Mouse (Mus musculus): ENCODE measurements around the gene Pdx1. TPM values are rescaled to one million over a fixed set of nuclear protein-coding genes. Genes with fewer than 3 reads are reported as not detected.

Pdx1 gene
- polyA plus RNA-seq, 1 experiment = not detected

- peaks cover 23% of the 10 kb centered on the region for H3K27me3 ChIP-seq (ENCODE audit: control insufficient read depth, insufficient read depth, insufficient read length)
- no peak overlapping the region for H3ac ChIP-seq (ENCODE audit: control insufficient read depth, insufficient read length)
- no peaks in the 10 kb centered on the region for H3K36me3 ChIP-seq (ENCODE audit: control insufficient read depth, insufficient read depth)
- TF ChIP-seq POLR2A (IDR thresholded peaks at IDR 0.05; ENCODE audit: insufficient read length, low read depth) (no peak), CEBPB (IDR thresholded peaks at IDR 0.05; ENCODE audit: insufficient read depth, poor library complexity, severe bottlenecking) (no peak), USF1 (IDR thresholded peaks at IDR 0.05; ENCODE audit: low read depth) (no peak), MAX (IDR thresholded peaks at IDR 0.05; ENCODE audit: low read depth) (no peak), SRF (IDR thresholded peaks at IDR 0.05; ENCODE audit: control insufficient read depth, insufficient read length, low read depth) (no peak), TCF12 (IDR thresholded peaks at IDR 0.05; ENCODE audit: insufficient read depth, poor library complexity, severe bottlenecking) (no peak), E2F4 (IDR thresholded peaks at IDR 0.05; ENCODE audit: insufficient read depth) (no peak), MYOG (IDR thresholded peaks at IDR 0.05; ENCODE audit: control insufficient read depth in 1 of 3, insufficient read depth in 1 of 3, insufficient read length in 2 of 3, low read depth in 2 of 3) (no peak), REST (IDR thresholded peaks at IDR 0.05; ENCODE audit: insufficient read depth, insufficient read length) (no peak), POLR2AphosphoS2 (IDR thresholded peaks at IDR 0.05; ENCODE audit: insufficient read length, low read depth) (no peak)
- no peak overlapping the region for H3K4me3 ChIP-seq
- H3K4me2 ChIP-seq (ENCODE audit: low read depth) = peak overlapping the region; percentile 57
- H3K79me2 ChIP-seq (ENCODE audit: control insufficient read depth, insufficient read depth) = no peaks in the 10 kb centered on the region
Observed at GRCm38 (mm10) chr5:147315432-147316075, 45.8 kb downstream of the Pdx1 start.

- H3ac ChIP-seq (ENCODE audit: control insufficient read depth, insufficient read length) = no peak overlapping the region
- H3K36me3 ChIP-seq (ENCODE audit: control insufficient read depth, insufficient read depth) = no peaks in the 10 kb centered on the region
- H3K79me2 ChIP-seq (ENCODE audit: control insufficient read depth, insufficient read depth) = no peaks in the 10 kb centered on the region
- H3K4me2 ChIP-seq (ENCODE audit: low read depth) = no peak overlapping the region
- TF ChIP-seq TCF12 (IDR thresholded peaks at IDR 0.05; ENCODE audit: insufficient read depth, poor library complexity, severe bottlenecking) (no peak), POLR2AphosphoS2 (IDR thresholded peaks at IDR 0.05; ENCODE audit: insufficient read length, low read depth) (no peak), SRF (IDR thresholded peaks at IDR 0.05; ENCODE audit: control insufficient read depth, insufficient read length, low read depth) (no peak), MAX (IDR thresholded peaks at IDR 0.05; ENCODE audit: low read depth) (no peak), REST (IDR thresholded peaks at IDR 0.05; ENCODE audit: insufficient read depth, insufficient read length) (no peak), E2F4 (IDR thresholded peaks at IDR 0.05; ENCODE audit: insufficient read depth) (no peak), MYOD1 (IDR thresholded peaks at IDR 0.05; ENCODE audit: control insufficient read depth in 1 of 3, insufficient read length in 2 of 3, low read depth in 2 of 3) (no peak), MYOG (IDR thresholded peaks at IDR 0.05; ENCODE audit: control insufficient read depth in 1 of 3, insufficient read depth in 1 of 3, insufficient read length in 2 of 3, low read depth in 2 of 3) (no peak), TCF3 (IDR thresholded peaks at IDR 0.05; ENCODE audit: insufficient read length, low read depth) (no peak), POLR2A (IDR thresholded peaks at IDR 0.05; ENCODE audit: insufficient read length, low read depth) (no peak)
- peaks cover 32% of the 10 kb centered on the region for H3K27me3 ChIP-seq (ENCODE audit: control insufficient read depth, insufficient read depth, insufficient read length)
- no peak overlapping the region for H3K4me3 ChIP-seq
Observed at GRCm38 (mm10) chr5:147317321-147317720, 47.6 kb downstream of the Pdx1 start.

DNA sequence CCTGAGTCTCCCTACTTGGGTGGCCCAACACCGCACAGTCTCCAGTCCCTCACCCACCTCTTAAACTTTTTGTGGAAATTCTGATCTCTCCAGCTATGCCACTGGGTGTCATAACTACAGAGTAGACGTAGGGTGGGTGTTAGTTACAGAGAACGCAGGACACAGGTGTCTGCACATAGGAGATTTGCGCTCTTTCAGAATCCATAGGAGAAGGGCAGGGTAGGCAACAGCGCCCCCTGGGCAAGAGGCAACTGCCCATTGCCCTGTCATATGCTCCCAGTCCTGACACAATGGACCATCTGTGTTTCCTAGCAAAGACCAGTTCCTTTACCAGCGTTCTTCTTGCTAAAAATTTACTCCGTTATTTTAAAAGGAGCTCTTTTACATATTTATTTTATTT, 48.2 kb downstream of the Pdx1 start:
- Histone ChIP-seq H3K27me3 (ENCODE audit: control insufficient read depth, insufficient read depth, insufficient read length) (peaks cover 33% of the 10 kb centered on the region), H3K36me3 (ENCODE audit: control insufficient read depth, insufficient read depth) (no peaks in the 10 kb centered on the region), H3K4me2 (ENCODE audit: low read depth) (no peak overlapping the region), H3K79me2 (ENCODE audit: control insufficient read depth, insufficient read depth) (no peaks in the 10 kb centered on the region), H3ac (ENCODE audit: control insufficient read depth, insufficient read length) (no peak overlapping the region), H3K4me3 (no peak overlapping the region)
- TF ChIP-seq CEBPB (IDR thresholded peaks at IDR 0.05; ENCODE audit: insufficient read depth, poor library complexity, severe bottlenecking) (no peak), E2F4 (IDR thresholded peaks at IDR 0.05; ENCODE audit: insufficient read depth) (no peak), MYOG (IDR thresholded peaks at IDR 0.05; ENCODE audit: control insufficient read depth in 1 of 3, insufficient read depth in 1 of 3, insufficient read length in 2 of 3, low read depth in 2 of 3) (no peak)

- Histone ChIP-seq H3K4me2 (ENCODE audit: low read depth) (no peak overlapping the region), H3K79me2 (ENCODE audit: control insufficient read depth, insufficient read depth) (no peaks in the 10 kb centered on the region), H3K36me3 (ENCODE audit: control insufficient read depth, insufficient read depth) (no peaks in the 10 kb centered on the region), H3K4me3 (no peak overlapping the region), H3K27me3 (ENCODE audit: control insufficient read depth, insufficient read depth, insufficient read length) (peaks cover 27% of the 10 kb centered on the region), H3ac (ENCODE audit: control insufficient read depth, insufficient read length) (no peak overlapping the region)
- no peak for TF ChIP-seq MYOD1 (IDR thresholded peaks at IDR 0.05; ENCODE audit: control insufficient read depth in 1 of 3, insufficient read length in 2 of 3, low read depth in 2 of 3)
- TF ChIP-seq REST (IDR thresholded peaks at IDR 0.05; ENCODE audit: insufficient read depth, insufficient read length) = no peak
- TF ChIP-seq USF1 (IDR thresholded peaks at IDR 0.05; ENCODE audit: low read depth) = no peak
- no peak for TF ChIP-seq E2F4 (IDR thresholded peaks at IDR 0.05; ENCODE audit: insufficient read depth)
- no peak for TF ChIP-seq POLR2AphosphoS2 (IDR thresholded peaks at IDR 0.05; ENCODE audit: insufficient read length, low read depth)
- no peak for TF ChIP-seq MAX (IDR thresholded peaks at IDR 0.05; ENCODE audit: low read depth)
- TF ChIP-seq TCF12 (IDR thresholded peaks at IDR 0.05; ENCODE audit: insufficient read depth, poor library complexity, severe bottlenecking) = no peak
- TF ChIP-seq SRF (IDR thresholded peaks at IDR 0.05; ENCODE audit: control insufficient read depth, insufficient read length, low read depth) = no peak
- TF ChIP-seq MYOG (IDR thresholded peaks at IDR 0.05; ENCODE audit: control insufficient read depth in 1 of 3, insufficient read depth in 1 of 3, insufficient read length in 2 of 3, low read depth in 2 of 3) = no peak
- no peak for TF ChIP-seq POLR2A (IDR thresholded peaks at IDR 0.05; ENCODE audit: insufficient read length, low read depth)
- no peak for TF ChIP-seq TCF3 (IDR thresholded peaks at IDR 0.05; ENCODE audit: insufficient read length, low read depth)
- no peak for TF ChIP-seq CEBPB (IDR thresholded peaks at IDR 0.05; ENCODE audit: insufficient read depth, poor library complexity, severe bottlenecking)
Observed at GRCm38 (mm10) chr5:147319653-147320052, 49.9 kb downstream of the Pdx1 start.

DNA sequence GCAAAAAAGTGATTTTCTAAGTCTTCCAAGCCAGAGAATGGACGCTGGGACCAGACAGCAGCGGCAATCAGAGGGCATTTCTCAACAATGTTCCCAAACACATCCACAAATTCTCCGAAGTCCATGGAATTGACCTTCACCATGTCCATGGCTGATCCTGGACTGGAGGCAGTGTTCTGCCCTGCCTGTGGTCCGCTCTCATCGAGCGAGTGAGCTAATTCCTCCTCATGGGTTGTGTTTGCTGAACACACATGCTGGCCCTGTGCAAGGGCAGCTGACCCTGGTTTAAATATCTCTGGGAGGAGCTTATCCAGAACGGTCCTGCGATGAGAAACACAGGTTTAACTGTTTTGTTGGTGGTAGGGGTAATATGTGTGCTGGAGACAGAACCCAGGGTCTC, 52.4 kb downstream of the Pdx1 start, which contains the start of gene Urad:
TSS of gene Urad (minus strand) at position 258 of the 400 bp plus-strand sequence.
- no peak for TF ChIP-seq USF1 (IDR thresholded peaks at IDR 0.05; ENCODE audit: low read depth)
- TF ChIP-seq CEBPB (IDR thresholded peaks at IDR 0.05; ENCODE audit: insufficient read depth, poor library complexity, severe bottlenecking) = no peak
- TF ChIP-seq MYOG (IDR thresholded peaks at IDR 0.05; ENCODE audit: control insufficient read depth in 1 of 3, insufficient read depth in 1 of 3, insufficient read length in 2 of 3, low read depth in 2 of 3) = no peak
- TF ChIP-seq POLR2AphosphoS2 (IDR thresholded peaks at IDR 0.05; ENCODE audit: insufficient read length, low read depth) = no peak
- no peak for TF ChIP-seq REST (IDR thresholded peaks at IDR 0.05; ENCODE audit: insufficient read depth, insufficient read length)
- TF ChIP-seq MAX (IDR thresholded peaks at IDR 0.05; ENCODE audit: low read depth) = no peak
- TF ChIP-seq E2F4 (IDR thresholded peaks at IDR 0.05; ENCODE audit: insufficient read depth) = no peak
- H3K4me2 ChIP-seq (ENCODE audit: low read depth) = no peak within 1 kb of the TSS
- no peaks in the 10 kb centered on the region for H3K36me3 ChIP-seq (ENCODE audit: control insufficient read depth, insufficient read depth)
- H3K27me3 ChIP-seq (ENCODE audit: control insufficient read depth, insufficient read depth, insufficient read length) = peaks cover 20% of the 10 kb centered on the region
- H3ac ChIP-seq (ENCODE audit: control insufficient read depth, insufficient read length) = no peak within 1 kb of the TSS
- no peaks in the 10 kb centered on the region for H3K79me2 ChIP-seq (ENCODE audit: control insufficient read depth, insufficient read depth)
- no peak within 1 kb of the TSS for H3K4me3 ChIP-seq
